Mouse (Mus musculus) embryo, embryonic 11 days (tissue): ENCODE data around the gene Ddx19b.
"Not testable (repeated sequence)": the region's sequence is repeated elsewhere in the genome, so short reads cannot be mapped to it uniquely, and the experiment has no call there.

ENCODE experiments used
- DNase-seq: peaks from one replicate; pipeline ENCODE4 v3.0.0-alpha.2; 2015

Gene Ddx19b

GRCm38 (mm10) chr8:111033482-111034215 is 2.1 kb upstream of the Ddx19b start:
- peak; percentile 99 for DNase-seq

DNA sequence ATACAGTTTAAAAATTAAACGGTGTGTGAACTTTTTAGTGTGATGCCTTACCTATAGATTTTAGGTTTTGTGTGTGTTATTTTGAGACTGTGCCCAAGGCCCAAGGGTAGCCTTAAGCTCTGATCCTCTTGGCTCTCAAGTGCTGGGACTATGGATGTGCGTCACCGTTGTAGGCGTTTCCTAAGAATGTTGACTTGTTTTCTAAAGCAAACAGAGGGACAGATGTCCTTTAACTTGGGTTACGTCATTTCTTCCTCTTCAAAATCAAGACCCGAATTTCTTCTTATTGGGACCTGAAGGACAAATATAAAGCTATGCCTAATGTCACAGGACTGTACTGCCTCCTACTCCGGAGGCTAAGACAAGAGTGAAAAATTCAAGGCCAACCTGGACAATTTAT is 1.4 kb upstream of the Ddx19b start, which contains the start of gene Aars:
Gene Aars, plus strand, starts transcription at position 229 of the 400 bp plus-strand sequence.
- no peak for DNase-seq

DNA sequence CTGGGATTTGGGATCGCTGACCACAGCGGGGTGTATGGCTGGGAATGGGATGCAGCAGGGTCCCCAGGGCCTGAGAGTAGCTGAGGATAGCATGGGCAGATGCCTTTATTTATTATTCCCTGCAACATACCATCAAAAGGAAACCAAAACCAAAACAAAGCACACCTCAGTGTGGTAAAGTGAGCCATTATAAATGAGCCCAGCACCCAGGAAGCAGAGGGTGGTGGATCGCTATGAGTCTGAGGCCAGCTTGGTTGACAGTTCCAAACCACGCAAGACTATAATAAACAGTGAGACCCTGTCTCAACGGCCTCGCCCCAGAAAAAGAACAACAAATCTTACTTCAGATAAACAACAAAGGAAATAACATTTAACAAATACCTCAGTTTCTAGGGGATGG is 1.5 kb downstream of the Ddx19b start:
- DNase-seq: no peak

DNA sequence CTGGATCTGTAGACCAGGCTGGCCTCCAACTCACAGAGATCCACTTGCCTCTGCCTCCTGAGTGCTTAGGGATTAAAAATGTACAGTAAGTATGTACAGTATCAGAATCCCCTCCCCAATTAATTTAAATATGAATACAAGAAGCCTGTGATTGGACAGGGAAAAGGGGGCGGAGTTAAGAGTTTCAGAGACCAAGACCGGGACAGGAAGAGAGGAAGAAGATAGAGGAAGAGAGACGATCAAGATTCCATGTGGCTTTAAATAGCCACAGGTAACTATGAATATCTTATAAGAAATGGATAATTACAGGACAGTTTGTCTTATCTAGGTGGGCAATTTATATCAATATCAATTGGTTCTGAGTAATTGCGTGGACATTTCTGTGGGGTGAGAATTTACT is 2.0 kb downstream of the Ddx19b start:
- DNase-seq: no peak

DNA sequence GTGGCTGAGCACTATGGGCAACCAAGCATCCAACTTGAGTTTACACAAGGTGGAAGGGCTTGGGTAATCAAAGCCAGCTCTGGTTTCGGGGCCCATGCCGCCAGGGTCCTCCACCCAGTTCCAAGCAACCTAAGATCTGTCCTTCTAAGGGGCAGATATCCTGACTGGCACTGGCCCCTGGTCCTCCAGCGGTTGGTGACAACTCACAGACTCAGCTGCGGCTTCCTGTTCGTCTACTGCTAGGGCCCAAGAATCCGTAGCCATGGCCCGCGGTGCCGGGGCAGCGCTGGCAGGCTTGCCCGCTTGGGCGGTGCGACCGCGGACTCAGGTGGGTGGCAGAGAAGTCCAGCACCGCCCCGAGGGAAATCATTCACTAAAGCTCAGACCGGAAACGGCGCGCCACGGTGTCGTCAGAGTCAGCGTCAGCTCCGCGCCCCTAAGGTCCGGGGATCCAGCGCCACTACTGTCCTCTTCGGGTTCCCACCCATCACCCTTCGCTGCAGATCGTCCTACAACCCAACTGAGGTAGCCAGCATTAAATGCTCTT is 4.1 kb downstream of the Ddx19b start:
- peak; percentile 93 for DNase-seq

DNA sequence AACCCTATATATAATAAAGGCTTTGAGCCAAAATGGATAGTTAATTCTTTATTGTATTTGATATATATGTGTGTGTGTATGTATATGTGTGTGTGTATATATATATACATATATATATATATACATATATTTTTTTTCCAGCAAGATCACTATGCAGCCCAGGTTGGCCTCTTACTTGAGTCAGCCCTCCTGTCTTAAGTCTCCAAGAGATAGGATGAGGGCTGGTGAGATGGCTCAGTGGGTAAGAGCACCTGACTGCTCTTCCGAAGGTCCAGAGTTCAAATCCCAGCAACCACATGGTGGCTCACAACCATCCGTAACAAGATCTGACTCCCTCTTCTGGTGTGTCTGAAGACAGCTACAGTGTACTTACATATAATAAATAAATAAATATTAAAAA is 4.9 kb downstream of the Ddx19b start:
- not testable (repeated sequence) for DNase-seq

- DNase-seq: not testable (repeated sequence)
Measured at GRCm38 (mm10) chr8:111010230-111010991, 21.1 kb downstream of the Ddx19b start.

GRCm38 (mm10) chr8:110997547-110998531 is 33.7 kb downstream of the Ddx19b start, which contains the start of gene Ddx19a:
Ddx19a (minus strand) TSS chr8:110997800.
- peak; percentile 95 for DNase-seq

GRCm38 (mm10) chr8:110996641-110997430 is 34.7 kb downstream of the Ddx19b start:
- DNase-seq: peak; percentile 4

GRCm38 (mm10) chr8:110990017-110990416 is 41.5 kb downstream of the Ddx19b start:
- DNase-seq: no peak

GRCm38 (mm10) chr8:110987805-110988744 is 43.5 kb downstream of the Ddx19b start:
- DNase-seq: no peak

DNA sequence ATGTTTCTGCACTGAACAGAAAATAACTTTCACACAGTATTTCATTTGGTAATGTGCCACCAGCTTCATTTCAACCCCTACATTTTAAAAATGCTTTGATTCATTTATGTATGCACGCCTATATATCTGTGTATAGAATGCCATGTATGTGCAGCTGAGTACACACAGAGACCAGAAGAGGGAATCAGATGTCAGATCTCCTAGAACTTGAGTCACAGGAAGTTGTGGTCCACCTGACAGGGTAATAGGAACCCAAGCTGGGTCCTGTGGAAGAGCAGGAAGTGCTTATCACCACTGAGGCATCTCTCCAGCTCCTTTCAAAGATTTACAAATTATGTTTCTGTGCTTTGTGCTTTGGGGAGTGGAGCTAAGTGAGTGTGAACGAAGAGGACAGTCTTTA is 50.2 kb downstream of the Ddx19b start:
- DNase-seq: no peak

- DNase-seq: not testable (repeated sequence)
Measured at GRCm38 (mm10) chr8:110977987-110978386, 53.6 kb downstream of the Ddx19b start.

- not testable (repeated sequence) for DNase-seq
Measured at GRCm38 (mm10) chr8:110976532-110976931, 55.0 kb downstream of the Ddx19b start.

GRCm38 (mm10) chr8:110969910-110970770 is 61.4 kb downstream of the Ddx19b start:
- peak; percentile 96 for DNase-seq

DNA sequence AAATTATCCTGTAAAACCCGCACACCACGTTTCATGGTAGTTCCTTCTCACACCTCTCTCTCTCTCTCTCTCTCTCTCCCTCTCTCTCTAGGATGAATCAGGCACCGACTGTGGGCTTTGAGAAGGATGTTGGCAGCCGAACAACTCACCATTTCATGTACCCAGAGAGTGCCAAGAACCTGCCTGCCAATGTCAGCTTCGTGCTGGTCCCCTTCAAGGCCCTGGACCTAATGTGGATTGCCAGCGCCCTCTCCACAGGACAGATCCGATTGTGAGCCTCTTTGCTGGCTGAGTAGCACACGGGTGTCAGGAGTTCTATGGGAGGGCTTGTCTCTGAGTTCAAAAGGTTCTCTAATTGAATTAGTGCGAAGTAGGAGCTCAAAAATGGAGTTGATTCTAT is 64.2 kb downstream of the Ddx19b start:
- no peak for DNase-seq

- no peak for DNase-seq
Measured at GRCm38 (mm10) chr8:110966586-110966985, 65.0 kb downstream of the Ddx19b start.

DNA sequence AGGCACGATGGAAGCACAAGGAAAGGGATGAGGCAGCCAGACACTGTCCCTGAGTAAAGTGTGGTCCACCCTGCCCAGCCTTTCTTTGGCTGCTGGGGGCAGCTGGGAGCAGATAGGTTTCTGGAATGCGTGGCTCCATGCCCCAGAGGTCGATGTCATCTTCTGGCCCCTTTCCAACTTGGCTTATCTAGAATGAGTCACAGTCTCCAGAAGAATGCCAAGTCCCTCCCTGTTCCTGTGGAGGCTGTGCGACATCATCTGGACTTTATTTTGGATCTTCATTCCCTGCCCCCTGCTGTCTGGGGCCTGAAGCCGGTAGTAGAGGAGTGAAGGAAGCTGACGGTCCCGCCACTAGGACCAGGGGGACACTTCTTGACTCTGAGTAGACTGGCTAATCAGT is 66.0 kb downstream of the Ddx19b start:
- DNase-seq: peak; percentile 14

DNA sequence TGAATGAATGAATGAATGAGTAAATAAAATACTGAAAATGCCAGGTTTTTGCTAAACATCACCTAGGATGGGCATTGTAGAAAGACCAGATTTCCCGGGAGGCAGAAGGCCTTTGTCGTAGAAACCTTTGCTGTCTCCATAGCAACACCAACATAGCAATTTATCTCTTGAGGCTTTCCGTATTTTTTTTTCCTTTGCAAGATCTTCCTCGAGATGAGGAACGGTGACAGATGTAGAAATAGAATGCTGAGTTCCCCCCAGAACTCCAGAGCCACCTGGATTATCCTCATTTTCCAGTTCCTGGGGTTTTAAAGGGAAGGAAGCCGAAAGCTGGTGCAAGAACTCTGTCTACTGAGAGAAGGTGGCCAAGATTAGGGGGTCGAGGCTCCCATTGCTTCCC is 66.9 kb downstream of the Ddx19b start:
- no peak for DNase-seq
